Mouse (Mus musculus) kidney, postnatal 25 days (tissue): Measurements from ENCODE around the gene Tmem176b.

Experiments used
- DNase-seq, 2 experiments: peaks; one replicate each; pipeline ENCODE4 v3.0.0; 2021; ENCODE audit warnings: mixed read lengths in 2 of 2

Gene Tmem176b

GRCm38 (mm10) chr6:48840371-48840969, 826 bp downstream of the Tmem176b start, which contains the start of gene Tmem176a:
Tmem176a (plus strand) TSS chr6:48840919.
- peak; percentile 73 to 77 for DNase-seq

GRCm38 (mm10) chr6:48838321-48839080, 2.8 kb downstream of the Tmem176b start:
- DNase-seq = peak in 1 of 2 experiments; percentile 20

GRCm38 (mm10) chr6:48837516-48837915, 3.8 kb downstream of the Tmem176b start:
- DNase-seq = peak in 1 of 2 experiments; percentile 28

- no peak for DNase-seq
Observed at GRCm38 (mm10) chr6:48836146-48836545, 5.2 kb downstream of the Tmem176b start.

- no peak for DNase-seq
Observed at GRCm38 (mm10) chr6:48835241-48835640, 6.1 kb downstream of the Tmem176b start.

GRCm38 (mm10) chr6:48833515-48833914, 7.8 kb downstream of the Tmem176b start:
- DNase-seq = no peak

GRCm38 (mm10) chr6:48832426-48832825, 8.9 kb downstream of the Tmem176b start:
- DNase-seq = no peak

GRCm38 (mm10) chr6:48831141-48831540, 10.2 kb downstream of the Tmem176b start:
- DNase-seq = no peak

GRCm38 (mm10) chr6:48830241-48830640, 11.1 kb downstream of the Tmem176b start:
- no peak for DNase-seq

GRCm38 (mm10) chr6:48829651-48830050, 11.6 kb downstream of the Tmem176b start:
- DNase-seq = no peak

GRCm38 (mm10) chr6:48828976-48829375, 12.3 kb downstream of the Tmem176b start:
- DNase-seq = no peak

- DNase-seq = peak; percentile 65 to 80
Observed at GRCm38 (mm10) chr6:48825016-48825415, 16.3 kb downstream of the Tmem176b start.

GRCm38 (mm10) chr6:48821991-48822785, 19.1 kb downstream of the Tmem176b start:
- DNase-seq = peak; percentile 40 to 51

- peak; percentile 85 to 90 for DNase-seq
Observed at GRCm38 (mm10) chr6:48817815-48818214, 23.5 kb downstream of the Tmem176b start.

GRCm38 (mm10) chr6:48815013-48815412, 26.3 kb downstream of the Tmem176b start:
- no peak for DNase-seq

- no peak for DNase-seq
Observed at GRCm38 (mm10) chr6:48809494-48810219, 31.6 kb downstream of the Tmem176b start.

GRCm38 (mm10) chr6:48806746-48807145, 34.5 kb downstream of the Tmem176b start:
- DNase-seq = no peak

GRCm38 (mm10) chr6:48804346-48804745, 37.0 kb downstream of the Tmem176b start:
- DNase-seq = peak; percentile 58 to 78

GRCm38 (mm10) chr6:48803406-48804051, 37.8 kb downstream of the Tmem176b start:
- no peak for DNase-seq

GRCm38 (mm10) chr6:48801897-48802296, 39.4 kb downstream of the Tmem176b start:
- DNase-seq = no peak

- DNase-seq = no peak
Observed at GRCm38 (mm10) chr6:48787867-48788266, 53.4 kb downstream of the Tmem176b start.

- DNase-seq = no peak
Observed at GRCm38 (mm10) chr6:48785601-48786000, 55.7 kb downstream of the Tmem176b start.
